ENCODE assay signal across 31 mouse cellular contexts in the genomic region with DNA sequence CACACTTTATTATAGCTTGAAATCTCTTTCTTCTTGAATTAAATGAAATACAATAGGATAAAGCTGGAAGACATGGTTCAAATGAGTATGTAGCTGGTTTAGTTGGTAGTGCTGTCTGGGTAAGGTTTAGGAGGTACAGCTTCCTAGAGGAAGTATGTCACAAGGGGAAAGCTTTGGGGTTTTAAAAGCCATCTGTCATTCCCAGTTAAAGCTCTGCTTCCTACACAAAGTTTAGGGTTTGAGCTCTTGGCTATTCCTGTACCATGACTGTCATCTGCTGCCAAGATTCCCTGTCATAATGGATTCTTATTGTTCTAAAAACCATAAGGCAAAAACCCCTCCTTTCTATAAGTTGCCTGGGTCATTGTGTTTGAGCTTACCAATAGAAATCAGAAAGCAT. TPM values are rescaled to one million over a fixed set of nuclear protein-coding genes. Genes with fewer than 3 reads are reported as not detected.
DNase-seq lines count a peak whose midpoint lies in the region; ATAC-seq lines count a peak whose summit lies in the region.
"Had no signal": no experiment of that assay in that cellular context is flagged by ENCODE, and none has a peak within 500 bp of the region (broad histone marks: within the 10 kb centered on the region; RNA-seq: fewer than 3 reads in every experiment).

No protein-coding gene starts in this region.

- H3K4me2 ChIP-seq in heart, embryonic 13.5 days: no peak overlapping the region
- H3K4me2 ChIP-seq: embryonic facial prominence, embryonic 12.5 days; embryonic facial prominence, embryonic 15.5 days; heart, embryonic 15.5 days; hindbrain, embryonic 14.5 days had no signal

- intact Hi-C loops in heart, postnatal 36 days (cut with DNase I): no loop called here
- intact Hi-C loops in heart, postnatal 25 days (cut with DNase I): no loop called here

- no peaks in the 10 kb centered on the region for H3K27me3 ChIP-seq in heart, embryonic 13.5 days (replicated peaks)
- H3K27me3 ChIP-seq: embryonic facial prominence, embryonic 12.5 days; embryonic facial prominence, embryonic 15.5 days; heart, embryonic 15.5 days had no signal

- no peak for ATAC-seq in heart, embryonic 13.5 days (ENCODE audit: extremely low read depth, insufficient number of reproducible peaks, low FRiP score, low TSS enrichment)
- ATAC-seq: activated CD4-positive, CD25-positive, alpha-beta regulatory T cell, adult 4 months; CD4-positive, CD25-positive, alpha-beta regulatory T cell, adult 4 months; forebrain, embryonic 14.5 days; forebrain, postnatal 0 days; hindbrain, postnatal 0 days; inflammation-experienced regulatory T-cells, adult 6 months; intestine, embryonic 16.5 days had no signal

- peaks cover 5% of the 10 kb centered on the region; the same call in 1 of the 2 replicates for H3K36me3 ChIP-seq in heart, embryonic 13.5 days
- H3K36me3 ChIP-seq: embryonic facial prominence, embryonic 15.5 days; heart, embryonic 15.5 days had no signal

- DNase-seq in heart, adult 11 months: peak; percentile 28
- DNase-seq in heart, postnatal 36 days: no peak
- no peak for DNase-seq in heart, postnatal 25 days (ENCODE audit: low spot score)
- peak; percentile 33 for DNase-seq in brain, adult 2 months (ENCODE audit: low read depth, low spot score)
- DNase-seq in cerebellum, adult 18-20 months: no peak
- DNase-seq: adrenal gland, adult 8-10 months; adrenal gland, postnatal 25 days; cerebellum, adult 2 months; cerebellum, adult 9-11 months; cerebellum, postnatal 25 days; forebrain, postnatal 0 days; gastrocnemius, postnatal 25 days; heart, postnatal 4 days; kidney, adult 18-20 months; kidney, adult 9 months had no signal

- peaks cover 23% of the 10 kb centered on the region for H3K4me1 ChIP-seq in heart, embryonic 13.5 days
- H3K4me1 ChIP-seq: embryonic facial prominence, embryonic 12.5 days had no signal

- H3K27ac ChIP-seq in heart, embryonic 13.5 days (replicated peaks): 0 out of 2 replicates have a peak overlapping the region, but pooled peaks have one; percentile 2
- H3K27ac ChIP-seq: embryonic facial prominence, embryonic 12.5 days; embryonic facial prominence, embryonic 15.5 days; heart, embryonic 15.5 days; hindbrain, embryonic 14.5 days; hindbrain, postnatal 0 days had no signal

- no peak overlapping the region for H3K9ac ChIP-seq in heart, embryonic 13.5 days
- H3K9ac ChIP-seq: embryonic facial prominence, embryonic 12.5 days; embryonic facial prominence, embryonic 15.5 days; forebrain, postnatal 0 days; heart, embryonic 15.5 days; hindbrain, embryonic 14.5 days had no signal

- H3K9me3 ChIP-seq in heart, embryonic 13.5 days: no peaks in the 10 kb centered on the region
- H3K9me3 ChIP-seq: embryonic facial prominence, embryonic 12.5 days; embryonic facial prominence, embryonic 15.5 days; heart, embryonic 15.5 days had no signal

- no peak overlapping the region for H3K4me3 ChIP-seq in heart, embryonic 13.5 days
- H3K4me3 ChIP-seq: embryonic facial prominence, embryonic 12.5 days; embryonic facial prominence, embryonic 15.5 days; heart, embryonic 15.5 days had no signal

RNA-seq across cellular contexts. Expression of gene Hus1b, which starts 1.8 kb away (rescaled TPM):
- total RNA-seq in heart, postnatal 36 days (2021): under 1 TPM in 1 of 2 experiments, not detected in 1; 0.25 TPM
- not detected in 2 replicates for polyA plus RNA-seq in heart, embryonic 13.5 days (2015; fragmentation: Nextera tagmentation; extraction: Ambion mirVana)
- total RNA-seq in heart, postnatal 25 days (2021): not detected
- total RNA-seq: gastrocnemius, adult 18-20 months had no signal
- polyA plus RNA-seq: activated CD4-positive, CD25-positive, alpha-beta regulatory T cell, adult 4 months; embryonic facial prominence, embryonic 15.5 days; forebrain, embryonic 11.5 days; heart, embryonic 15.5 days; hindbrain, embryonic 11.5 days; hindbrain, embryonic 14.5 days; hindbrain, postnatal 0 days; intestine, embryonic 16.5 days had no signal

RNA-seq across cellular contexts. Expression of gene Exoc2, which starts 28.1 kb away (rescaled TPM):
- total RNA-seq in heart, postnatal 36 days (2021): 10 to 100 TPM; 14.4 to 16.5 TPM
- polyA plus RNA-seq in heart, embryonic 13.5 days (2015; fragmentation: Nextera tagmentation; extraction: Ambion mirVana): 20.1 and 20.9 TPM in 2 replicates
- total RNA-seq in heart, postnatal 25 days (2021): 10 to 100 TPM; 15.6 to 16.1 TPM

RNA-seq across cellular contexts. Expression of gene Gm5447, which starts 28.2 kb away (rescaled TPM):
- not detected for total RNA-seq in heart, postnatal 36 days (2021)
- not detected in 2 replicates for polyA plus RNA-seq in heart, embryonic 13.5 days (2015; fragmentation: Nextera tagmentation; extraction: Ambion mirVana)
- not detected for total RNA-seq in heart, postnatal 25 days (2021)
- total RNA-seq: adrenal gland, postnatal 25 days; common myeloid progenitor, adult 5-6 weeks; ES-E14; forebrain, postnatal 0 days; gastrocnemius, adult 18-20 months; gastrocnemius, postnatal 25 days; heart, postnatal 4 days; hindbrain, postnatal 0 days had no signal
- polyA plus RNA-seq: CD4-positive, CD25-positive, alpha-beta regulatory T cell, adult 4 months; cerebellum, adult 2 months; forebrain, embryonic 11.5 days; forebrain, embryonic 14.5 days; hindbrain, embryonic 11.5 days; hindbrain, embryonic 14.5 days; hindbrain, postnatal 0 days; inflammation-experienced regulatory T-cells, adult 6 months had no signal

Comparison
In these comparisons a context has a peak if more than half of its experiments do, and no peak if none do; other contexts are left out.
1. DNase-seq: peak in heart, adult 11 months (single experiment) and brain, adult 2 months (single experiment); none in heart, postnatal 36 days (0 of 2), heart, postnatal 25 days (single experiment) and cerebellum, adult 18-20 months (0 of 2).